In the genomic region with DNA sequence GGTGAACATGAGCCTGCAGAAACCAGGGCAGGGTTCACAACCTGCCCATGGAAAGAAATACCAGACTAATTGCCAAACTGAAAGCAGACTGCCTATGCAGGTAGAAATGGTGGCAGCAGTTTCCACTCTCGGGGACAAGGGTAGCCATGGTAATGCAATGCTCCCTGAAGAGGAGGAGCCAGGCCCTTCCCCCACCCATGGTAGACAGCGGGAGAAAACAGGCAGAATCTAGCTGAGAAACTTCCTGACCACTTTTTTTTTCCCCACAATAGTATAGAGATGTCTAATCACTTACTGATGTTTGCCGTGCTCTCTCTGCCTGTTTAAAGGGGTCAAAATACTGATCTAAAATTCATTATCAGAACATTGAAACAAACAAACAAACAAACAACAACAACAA, we compare ENCODE assay signal across 10 mouse cellular contexts. TPM values are rescaled to one million over a fixed set of nuclear protein-coding genes. Genes with fewer than 3 reads are reported as not detected.
DNase-seq lines count a peak whose midpoint lies in the region; ATAC-seq lines count a peak whose summit lies in the region.
"Had no signal": no experiment of that assay in that cellular context is flagged by ENCODE, and none has a peak within 500 bp of the region (broad histone marks: within the 10 kb centered on the region; RNA-seq: fewer than 3 reads in every experiment).

No protein-coding gene starts in this region.

- DNase-seq in adrenal gland, postnatal 10 days = peak; percentile 66
- no peak for DNase-seq in adrenal gland, postnatal 4 days (ENCODE audit: low spot score in 2 of 2)
- peak; percentile 26 for DNase-seq in midbrain, embryonic 10.5 days (ENCODE audit: low spot score)
- DNase-seq in neural tube, embryonic 10.5 days (ENCODE audit: extremely low spot score, low spot score) = no peak
- DNase-seq: layer of hippocampus, postnatal 36 days had no signal

- H3K9ac ChIP-seq in midbrain, embryonic 16.5 days (ENCODE audit: low read depth, low read length) = no peak overlapping the region
- no peak overlapping the region for H3K9ac ChIP-seq in kidney, embryonic 16.5 days (replicated peaks; ENCODE audit: low read length)
- no peak overlapping the region for H3K9ac ChIP-seq in stomach, embryonic 16.5 days (ENCODE audit: low read length)
- H3K9ac ChIP-seq: neural tube, embryonic 12.5 days had no signal

- no peak overlapping the region for H3K4me3 ChIP-seq in midbrain, embryonic 10.5 days
- H3K4me3 ChIP-seq in midbrain, embryonic 16.5 days (ENCODE audit: low read depth, low read length) = no peak overlapping the region
- H3K4me3 ChIP-seq in kidney, embryonic 16.5 days (ENCODE audit: low read length) = no peak overlapping the region
- no peak overlapping the region for H3K4me3 ChIP-seq in stomach, embryonic 16.5 days (replicated peaks; ENCODE audit: low read length)
- H3K4me3 ChIP-seq: neural tube, embryonic 12.5 days had no signal

- no peaks in the 10 kb centered on the region for H3K27me3 ChIP-seq in midbrain, embryonic 10.5 days (ENCODE audit: low read depth, poor library complexity, severe bottlenecking)
- no peaks in the 10 kb centered on the region for H3K27me3 ChIP-seq in midbrain, embryonic 16.5 days (ENCODE audit: control insufficient read depth, insufficient read depth, low read depth, low read length)
- H3K27me3 ChIP-seq in kidney, embryonic 16.5 days (ENCODE audit: insufficient read depth, low read length) = no peaks in the 10 kb centered on the region
- H3K27me3 ChIP-seq in stomach, embryonic 16.5 days (ENCODE audit: control insufficient read depth, insufficient read depth, low read length) = no peaks in the 10 kb centered on the region
- H3K27me3 ChIP-seq: neural tube, embryonic 12.5 days had no signal

- no peaks in the 10 kb centered on the region; the same call in 1 of the 2 replicates for H3K9me3 ChIP-seq in midbrain, embryonic 10.5 days (replicated peaks)
- no peaks in the 10 kb centered on the region for H3K9me3 ChIP-seq in midbrain, embryonic 16.5 days (replicated peaks; ENCODE audit: control insufficient read depth, low read length, poor library complexity, severe bottlenecking)
- no peaks in the 10 kb centered on the region for H3K9me3 ChIP-seq in kidney, embryonic 16.5 days (ENCODE audit: low read length)
- no peaks in the 10 kb centered on the region for H3K9me3 ChIP-seq in stomach, embryonic 16.5 days (replicated peaks; ENCODE audit: control insufficient read depth, low read length)
- H3K9me3 ChIP-seq: neural tube, embryonic 12.5 days had no signal

- no peak overlapping the region for H3K4me2 ChIP-seq in midbrain, embryonic 16.5 days (ENCODE audit: low read length)
- 0 out of 2 replicates have a peak overlapping the region, but pooled peaks have one; percentile 22 for H3K4me2 ChIP-seq in kidney, embryonic 16.5 days (replicated peaks; ENCODE audit: low read depth, low read length)
- no peak overlapping the region for H3K4me2 ChIP-seq in stomach, embryonic 16.5 days (ENCODE audit: low read depth, low read length)
- H3K4me2 ChIP-seq: neural tube, embryonic 12.5 days had no signal

- WGBS in midbrain, embryonic 10.5 days = 33% methylated on average over 3 of the region's 3 CpGs
- 26% methylated on average over 3 of the region's 3 CpGs for WGBS in midbrain, embryonic 16.5 days
- WGBS in kidney, embryonic 16.5 days = 20% methylated on average over 3 of the region's 3 CpGs
- WGBS in stomach, embryonic 16.5 days = 23% methylated on average over 3 of the region's 3 CpGs

- peak overlapping the region; percentile 38; the same call in 1 of the 2 replicates for H3K27ac ChIP-seq in midbrain, embryonic 10.5 days (replicated peaks)
- no peak overlapping the region for H3K27ac ChIP-seq in midbrain, embryonic 16.5 days (ENCODE audit: low read length)
- H3K27ac ChIP-seq in kidney, embryonic 16.5 days (ENCODE audit: low read length) = peak overlapping the region; percentile 73
- H3K27ac ChIP-seq in stomach, embryonic 16.5 days (ENCODE audit: low read length) = peak overlapping the region; percentile 6; the same call in 1 of the 2 replicates
- H3K27ac ChIP-seq: neural tube, embryonic 12.5 days had no signal

- H3K4me1 ChIP-seq in midbrain, embryonic 10.5 days = peaks cover 15% of the 10 kb centered on the region
- H3K4me1 ChIP-seq in midbrain, embryonic 16.5 days (ENCODE audit: control insufficient read depth, insufficient read depth, low read length) = peaks cover 2% of the 10 kb centered on the region; the same call in 1 of the 2 replicates
- peaks cover 16% of the 10 kb centered on the region for H3K4me1 ChIP-seq in kidney, embryonic 16.5 days (ENCODE audit: insufficient read depth, low read length)
- peaks cover 7% of the 10 kb centered on the region for H3K4me1 ChIP-seq in stomach, embryonic 16.5 days (ENCODE audit: control insufficient read depth, insufficient read depth, low read length)

- no peaks in the 10 kb centered on the region for H3K36me3 ChIP-seq in midbrain, embryonic 10.5 days
- H3K36me3 ChIP-seq in midbrain, embryonic 16.5 days (ENCODE audit: control insufficient read depth, insufficient read depth, low read length) = no peaks in the 10 kb centered on the region
- no peaks in the 10 kb centered on the region for H3K36me3 ChIP-seq in kidney, embryonic 16.5 days (ENCODE audit: insufficient read depth, low read length)
- H3K36me3 ChIP-seq in stomach, embryonic 16.5 days (ENCODE audit: control insufficient read depth, insufficient read depth, low read length) = no peaks in the 10 kb centered on the region
- H3K36me3 ChIP-seq: neural tube, embryonic 12.5 days had no signal

- ATAC-seq in midbrain, embryonic 16.5 days = no peak
- ATAC-seq in kidney, embryonic 16.5 days (ENCODE audit: low FRiP score, low TSS enrichment) = peak; percentile 77; the same call in 1 of the 2 replicates
- ATAC-seq in stomach, embryonic 16.5 days (ENCODE audit: insufficient read depth, low FRiP score) = no peak
- ATAC-seq in granulocyte monocyte progenitor cell, adult 5-6 weeks (replicated peaks; ENCODE audit: poor library complexity, severe bottlenecking) = no peak

RNA-seq across cellular contexts. Expression of a gene that starts 17.8 kb away (rescaled TPM):
- total RNA-seq in adrenal gland, postnatal 10 days (2021) = 10 to 100 TPM; 53.1 to 58.5 TPM
- total RNA-seq in adrenal gland, postnatal 4 days (2021) = 10 to 100 TPM; 59.5 to 71.3 TPM
- 81.7 and 116 TPM in 2 replicates for polyA plus RNA-seq in midbrain, embryonic 10.5 days (2016; fragmentation: Nextera tagmentation; extraction: Ambion mirVana)
- 174 and 182 TPM in 2 replicates for polyA plus RNA-seq in midbrain, embryonic 16.5 days (2015; fragmentation: Nextera tagmentation; extraction: Ambion mirVana)
- polyA plus RNA-seq in kidney, embryonic 16.5 days (2015; fragmentation: Nextera tagmentation; extraction: Ambion mirVana) = 25.5 and 28.3 TPM in 2 replicates
- 33.4 and 39.9 TPM in 2 replicates for polyA plus RNA-seq in stomach, embryonic 16.5 days (2015; fragmentation: Nextera tagmentation; extraction: Ambion mirVana)
- total RNA-seq in granulocyte monocyte progenitor cell, adult 5-6 weeks (2014; fragmentation: Nextera tagmentation) = not detected in 2 replicates
- total RNA-seq in granulocyte monocyte progenitor cell, adult 5-6 weeks (2017) = not detected in 2 replicates

Comparison
In these comparisons a context has a peak if more than half of its experiments do, and no peak if none do; other contexts are left out.
1. DNase-seq: peak in adrenal gland, postnatal 10 days (single experiment) and midbrain, embryonic 10.5 days (single experiment); none in adrenal gland, postnatal 4 days (0 of 2) and neural tube, embryonic 10.5 days (single experiment).